Mouse (Mus musculus) NIH3T3 (cell line): ENCODE measurements around the gene Cpne9.
A peak's percentile ranks its signal among the peaks of the same experiment; 100 is the strongest.

Source experiments
- DNase-seq: peaks from one replicate; pipeline ENCODE4 v3.0.0-alpha.2; 2012; ENCODE audit warnings: low read depth

The Cpne9 gene

DNA sequence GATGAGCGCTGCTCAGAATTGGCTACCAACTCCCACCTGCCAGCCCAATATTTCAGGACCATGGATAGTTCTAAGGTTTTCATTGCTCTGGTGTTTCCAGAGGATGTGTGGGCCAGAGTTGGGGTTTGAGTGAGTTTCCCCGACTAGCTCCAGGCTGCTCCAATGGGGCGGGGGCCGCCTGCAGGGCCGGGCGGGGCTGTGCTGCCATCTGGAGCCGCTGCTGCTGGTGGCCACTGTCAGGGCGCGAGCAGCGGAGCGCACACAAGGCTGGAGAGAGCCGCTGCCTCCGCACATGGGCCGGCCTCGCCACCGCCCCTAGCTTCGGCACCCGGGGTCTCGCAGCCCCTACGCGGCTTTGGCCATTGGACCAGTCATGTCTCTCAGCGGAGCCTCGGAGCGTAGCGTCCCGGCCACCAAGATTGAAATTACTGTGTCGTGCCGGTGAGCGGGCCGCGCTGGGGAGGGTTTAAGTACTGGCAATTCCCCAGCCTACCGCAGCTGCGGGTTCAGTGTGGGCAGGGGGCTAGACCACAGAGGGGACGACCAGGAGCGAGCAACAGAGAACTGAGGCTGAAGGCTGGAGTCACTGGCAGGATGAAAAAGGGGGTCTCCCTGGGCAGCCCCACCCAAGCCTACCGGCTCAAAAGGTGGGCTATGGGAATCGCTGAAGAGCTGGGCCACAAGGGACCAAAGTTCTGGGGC, at the start of gene Cpne9:
TSS of gene Cpne9 (plus strand) at position 207 of the 702 bp plus-strand sequence.
- DNase-seq = peak; percentile 59

DNA sequence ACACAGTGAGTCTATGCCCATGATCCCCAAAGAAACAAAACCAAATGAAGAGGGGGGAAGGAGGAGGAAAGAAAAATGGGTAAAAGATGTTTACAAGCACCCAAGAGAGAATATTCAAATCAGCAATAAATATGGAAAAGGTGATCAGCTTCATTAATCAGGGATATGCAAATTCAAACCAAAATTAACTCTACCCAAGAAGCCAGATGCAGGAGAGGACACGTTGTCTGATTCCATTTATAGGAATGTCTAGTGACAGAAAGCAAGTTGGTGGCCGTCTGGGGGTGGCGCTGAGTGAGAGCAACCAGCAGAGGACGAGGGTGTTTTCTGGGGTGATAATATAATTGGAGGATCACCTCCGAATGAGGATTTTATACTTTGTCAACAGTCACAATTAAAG, 47.0 kb upstream of the Cpne9 start:
- no peak for DNase-seq

DNA sequence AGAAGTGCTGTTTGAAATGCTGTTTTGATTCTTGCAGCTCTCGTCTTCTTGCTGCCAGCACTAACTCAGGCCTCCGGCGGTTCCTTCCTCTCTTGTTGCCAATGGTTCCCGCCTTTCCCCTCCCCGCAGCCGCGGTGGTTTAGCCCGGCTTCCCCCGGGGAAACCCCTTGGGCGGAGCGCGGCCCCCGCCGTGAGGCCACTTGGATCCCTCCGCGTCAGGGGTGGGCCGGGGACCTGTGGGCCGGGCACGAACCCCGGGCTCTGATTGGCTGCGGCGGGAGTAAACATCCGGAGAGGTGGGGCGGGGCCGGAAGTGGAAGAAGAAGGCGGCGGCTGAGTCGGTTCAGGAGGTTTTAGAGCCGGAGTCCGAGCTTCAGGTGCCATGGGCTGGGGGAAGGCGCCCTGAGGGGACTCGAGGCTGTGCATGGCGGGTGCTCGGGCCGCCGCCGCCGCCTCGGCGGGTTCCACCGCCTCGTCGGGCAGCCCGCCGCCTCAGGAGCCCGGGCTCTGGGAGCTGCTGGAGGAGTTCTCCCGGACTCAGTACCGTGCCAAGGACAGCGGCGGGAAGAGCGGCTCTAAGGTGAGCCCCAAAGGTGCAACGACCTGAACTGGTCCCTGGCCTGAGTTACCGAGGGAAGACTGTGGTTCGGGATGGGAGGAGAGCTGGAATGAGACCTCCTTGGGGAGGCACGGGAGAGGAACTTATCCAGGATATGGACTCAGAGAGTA, 44.4 kb upstream of the Cpne9 start, which contains the start of gene Mtmr14:
TSS of gene Mtmr14 (plus strand) at position 302 of the 729 bp plus-strand sequence.
- DNase-seq = peak; percentile 100

DNA sequence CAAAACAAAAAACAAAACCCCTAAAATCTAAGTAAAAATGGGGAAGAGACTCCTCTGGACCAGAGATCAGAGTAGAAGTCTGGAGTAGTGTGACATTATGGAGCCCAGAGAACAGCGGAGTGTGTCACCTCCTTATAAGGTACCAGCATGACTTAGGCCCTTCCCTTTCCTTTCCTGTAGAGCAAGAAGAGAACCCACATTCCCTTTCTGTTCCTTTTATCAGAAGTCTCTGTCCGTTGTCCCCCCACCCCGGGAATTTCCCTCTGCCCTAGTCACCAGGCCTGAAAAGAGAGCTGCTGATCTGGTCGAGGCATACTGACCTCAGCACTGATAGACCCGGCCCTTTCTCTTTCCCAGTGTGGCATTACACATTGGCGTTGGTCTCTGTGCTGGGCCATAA, 43.7 kb upstream of the Cpne9 start:
- DNase-seq = peak; percentile 11

DNA sequence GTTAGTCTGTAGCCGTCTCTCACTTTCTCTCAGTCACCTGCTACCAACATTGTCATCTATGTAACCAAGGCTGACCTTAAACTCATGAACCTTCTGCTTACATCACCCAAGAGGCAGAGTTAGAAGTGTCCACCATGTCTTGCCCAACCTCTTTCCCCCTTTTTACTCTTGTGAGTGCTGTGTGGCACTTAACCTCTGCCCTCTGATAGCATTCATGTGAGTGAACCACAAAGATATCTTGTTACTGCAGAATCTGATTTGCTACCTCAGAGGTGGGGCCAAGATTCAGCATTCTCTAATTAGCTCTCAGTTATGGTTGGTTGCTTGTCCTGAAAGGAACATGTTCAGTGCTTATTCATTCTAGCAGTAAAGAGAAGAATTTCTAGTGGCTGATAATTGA, 39.4 kb upstream of the Cpne9 start:
- no peak for DNase-seq

DNA sequence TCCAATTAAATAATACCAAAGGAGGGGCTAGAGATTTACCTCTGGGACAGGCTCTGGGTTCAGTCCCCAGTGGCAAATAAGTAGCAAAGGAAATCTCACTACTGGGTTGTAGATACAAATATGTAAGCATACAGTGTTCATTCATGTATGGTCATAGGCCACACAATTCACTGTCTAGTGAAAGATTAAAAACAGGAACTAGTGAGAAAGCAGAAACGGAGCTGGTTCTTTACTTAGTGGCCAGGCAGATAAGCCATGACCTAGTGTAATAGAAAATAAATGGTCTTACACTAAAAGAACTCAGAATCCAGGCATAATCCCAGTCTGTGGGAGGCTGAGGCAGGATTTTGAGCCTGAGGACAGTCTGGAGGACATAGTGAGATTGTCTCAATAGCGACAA, 36.5 kb upstream of the Cpne9 start:
- DNase-seq = no peak

DNA sequence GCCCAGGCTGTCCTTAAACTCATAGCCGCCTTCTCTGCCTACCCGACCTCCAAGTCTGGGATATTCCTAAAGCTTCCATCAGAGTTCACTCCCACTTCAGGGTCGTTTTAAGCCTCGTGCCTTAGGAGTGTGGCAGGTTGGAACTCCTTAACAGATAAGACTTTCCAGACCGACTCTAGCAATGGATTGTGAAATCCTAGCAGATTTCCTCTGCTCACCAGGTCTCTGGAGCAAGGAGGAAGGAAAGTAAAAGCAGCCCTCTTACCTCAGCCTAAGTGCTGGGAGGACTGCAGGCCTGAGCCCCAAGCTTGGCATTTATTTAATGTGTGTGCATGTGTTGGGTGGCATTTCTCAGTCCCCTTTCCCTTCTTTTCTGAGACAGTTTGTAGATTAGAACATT, 31.3 kb upstream of the Cpne9 start:
- no peak for DNase-seq

DNA sequence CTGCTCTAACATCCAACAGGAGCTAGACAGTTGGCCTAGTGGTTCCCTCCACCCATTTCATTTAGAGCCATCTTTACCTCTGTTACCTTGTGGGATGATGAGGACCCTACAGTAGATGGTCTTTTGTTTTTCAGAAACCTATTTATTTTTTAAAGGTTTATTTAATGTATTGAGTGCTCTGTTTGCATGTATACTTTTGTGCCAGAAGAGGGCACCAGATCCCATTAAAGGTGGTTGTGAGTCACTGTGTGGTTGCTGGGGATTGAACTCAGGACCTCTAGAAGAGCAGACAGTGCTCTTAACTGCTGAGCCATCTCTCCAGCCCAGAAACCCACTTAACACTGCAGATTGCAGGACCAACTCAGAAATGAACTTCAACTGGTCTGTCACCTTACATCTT, 30.2 kb upstream of the Cpne9 start:
- peak; percentile 33 for DNase-seq

DNA sequence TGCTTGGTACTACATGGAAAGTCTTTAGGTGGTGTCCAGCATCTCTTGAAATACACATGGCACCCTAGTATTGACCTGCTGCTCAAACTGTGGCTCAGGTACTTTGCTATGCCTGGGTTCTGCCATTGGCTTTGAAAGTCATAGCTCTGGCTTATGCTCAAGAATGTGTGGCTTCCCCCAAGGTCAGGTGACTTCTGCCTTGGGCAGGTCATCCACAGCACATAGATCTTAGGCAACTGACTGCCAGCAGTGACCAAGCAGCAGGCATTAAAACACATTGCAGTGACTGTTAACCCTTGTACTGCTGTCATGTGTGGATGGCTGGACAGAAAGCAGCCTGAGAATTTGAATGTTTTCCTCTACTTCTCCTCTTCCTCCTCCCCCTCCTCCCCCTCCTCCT, 27.2 kb upstream of the Cpne9 start:
- no peak for DNase-seq

DNA sequence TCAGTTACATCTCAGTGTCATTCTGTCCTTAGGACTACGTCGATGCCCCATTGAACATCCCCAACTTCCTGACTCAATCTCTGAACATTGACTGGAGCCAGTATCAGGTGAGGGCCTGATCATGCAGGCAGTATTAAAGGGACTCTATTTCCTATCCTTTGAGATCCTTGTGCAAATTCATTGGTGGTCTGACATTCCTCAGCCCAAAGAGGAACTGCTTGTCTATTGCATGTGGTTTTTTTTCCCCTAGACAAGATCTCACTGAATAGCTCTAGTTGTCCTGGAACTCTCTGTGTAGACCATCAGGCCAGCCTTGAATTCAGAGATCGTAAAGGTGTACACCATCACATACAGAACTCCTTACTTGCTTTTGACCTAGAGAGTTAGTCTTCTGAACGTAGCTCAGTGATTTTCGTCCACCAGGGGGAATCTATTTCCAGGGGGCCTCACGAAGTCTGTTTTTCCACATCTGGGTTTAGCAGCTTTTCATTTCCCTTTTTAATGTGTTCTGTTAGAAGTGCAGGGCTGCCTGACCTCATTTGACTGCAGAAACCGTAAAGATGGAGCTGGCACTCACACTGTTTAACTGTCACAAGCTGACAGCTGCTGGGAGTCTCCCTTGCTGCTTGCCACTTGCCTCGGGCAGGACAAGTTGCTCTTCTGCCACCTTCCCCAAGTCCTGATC, 20.8 kb upstream of the Cpne9 start:
- DNase-seq = no peak

DNA sequence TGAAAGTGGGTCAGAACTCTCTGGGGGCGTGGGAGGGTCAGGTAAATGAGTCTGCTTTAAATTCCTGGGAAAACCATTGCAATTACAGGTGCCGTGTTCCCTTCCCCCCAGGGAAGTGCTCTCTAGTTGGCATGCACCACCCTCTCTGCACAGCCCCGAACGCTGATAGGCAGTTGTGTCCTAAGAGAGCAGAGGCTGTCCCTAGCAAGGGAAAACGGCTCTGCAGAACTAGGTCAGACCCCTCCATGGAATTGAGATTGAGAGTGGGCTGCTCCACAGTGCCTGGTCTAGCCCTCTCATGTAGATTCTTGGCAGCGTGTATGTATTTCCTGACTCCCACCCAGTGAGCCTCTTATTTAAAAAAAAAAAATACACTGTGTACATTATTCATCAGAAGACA, 18.6 kb upstream of the Cpne9 start:
- no peak for DNase-seq

DNA sequence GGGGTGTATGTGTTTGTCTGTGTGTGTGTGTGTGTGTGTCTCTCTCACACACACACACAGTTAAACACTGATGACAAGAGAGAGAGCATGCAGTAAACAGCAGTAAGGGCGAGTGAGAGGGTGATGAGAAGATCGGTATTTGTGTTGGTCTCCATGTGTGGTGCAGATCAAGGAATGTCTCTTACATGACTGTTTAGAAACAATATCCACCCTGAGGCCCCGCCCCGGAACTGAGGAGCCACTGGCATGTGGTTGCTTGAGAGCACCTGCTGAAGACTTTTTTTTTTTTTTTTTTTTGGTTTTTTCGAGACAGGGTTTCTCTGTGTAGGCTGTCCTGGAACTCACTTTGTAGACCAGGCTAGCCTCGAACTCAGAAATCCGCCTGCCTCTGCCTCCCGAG, 17.7 kb upstream of the Cpne9 start:
- no peak for DNase-seq

DNA sequence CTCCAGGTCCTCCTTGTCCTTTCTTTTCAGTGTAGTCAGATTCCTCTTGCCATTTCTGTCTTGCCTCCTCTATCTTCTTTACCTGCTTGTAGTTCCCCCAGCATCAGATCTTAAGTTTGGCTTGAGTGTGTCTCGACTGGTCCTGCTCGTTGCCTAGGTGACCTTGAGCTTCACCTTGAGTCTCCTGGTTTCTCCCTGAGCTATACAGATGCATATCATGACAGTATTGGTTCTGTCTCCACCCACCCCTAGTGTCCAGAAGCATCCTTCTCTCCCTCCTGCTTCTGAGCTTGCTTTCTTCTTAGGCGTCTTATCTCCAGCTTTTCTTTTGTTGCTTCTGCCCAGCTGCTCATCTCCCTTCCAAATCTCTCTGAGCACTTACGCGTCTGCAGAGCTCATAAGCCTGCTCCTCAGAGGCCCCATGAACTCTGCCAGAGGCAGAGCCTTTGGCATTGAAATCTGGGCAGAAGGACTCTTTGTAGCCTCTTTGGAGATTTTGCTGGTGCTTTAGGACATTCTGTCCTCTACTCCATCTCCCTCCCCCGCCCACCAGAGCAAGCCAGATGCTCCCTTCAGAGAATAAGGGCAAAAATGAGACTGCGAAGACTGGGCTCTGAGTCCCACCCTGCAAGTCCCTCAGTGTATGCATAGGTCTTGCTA, 15.0 kb upstream of the Cpne9 start:
- DNase-seq = no peak

DNA sequence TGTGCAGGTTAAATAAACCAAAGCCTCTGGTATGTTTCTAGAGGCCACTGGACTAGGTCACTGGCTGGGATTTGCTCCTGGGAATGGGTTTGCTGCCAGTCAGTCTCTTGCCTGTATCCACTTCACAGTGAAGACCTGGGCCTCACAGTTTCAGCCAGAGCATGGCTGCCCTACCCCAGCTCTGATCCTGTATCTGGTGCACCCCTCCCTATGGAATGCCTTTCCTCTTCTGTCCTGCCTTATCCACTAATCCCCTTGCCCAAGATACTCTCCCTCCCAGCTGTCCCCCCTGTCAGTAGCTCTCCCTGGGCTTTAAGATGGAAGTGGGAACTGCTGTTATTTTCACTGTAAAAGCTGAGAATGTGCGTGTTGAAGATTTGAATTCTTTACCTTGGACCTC, 14.1 kb upstream of the Cpne9 start:
- no peak for DNase-seq

DNA sequence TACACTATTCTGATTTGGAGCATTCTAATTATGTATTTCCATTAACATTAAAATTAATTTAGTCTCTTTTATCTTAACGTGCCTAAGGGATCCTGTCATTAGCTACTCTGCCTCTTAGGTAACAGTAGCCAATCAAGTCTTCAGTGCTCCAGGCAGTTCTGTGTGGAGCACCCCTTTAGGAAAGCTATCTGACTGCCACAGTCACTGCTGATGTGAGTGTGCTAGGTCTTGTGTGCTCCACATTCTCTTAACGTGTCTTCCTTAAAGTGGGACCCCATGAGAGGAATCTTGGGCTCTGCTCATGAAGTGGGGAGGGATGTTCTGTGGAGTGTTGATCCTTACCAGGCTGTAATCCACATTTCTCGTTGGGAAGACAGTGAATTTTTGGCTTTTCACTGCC, 9.7 kb upstream of the Cpne9 start:
- no peak for DNase-seq

DNA sequence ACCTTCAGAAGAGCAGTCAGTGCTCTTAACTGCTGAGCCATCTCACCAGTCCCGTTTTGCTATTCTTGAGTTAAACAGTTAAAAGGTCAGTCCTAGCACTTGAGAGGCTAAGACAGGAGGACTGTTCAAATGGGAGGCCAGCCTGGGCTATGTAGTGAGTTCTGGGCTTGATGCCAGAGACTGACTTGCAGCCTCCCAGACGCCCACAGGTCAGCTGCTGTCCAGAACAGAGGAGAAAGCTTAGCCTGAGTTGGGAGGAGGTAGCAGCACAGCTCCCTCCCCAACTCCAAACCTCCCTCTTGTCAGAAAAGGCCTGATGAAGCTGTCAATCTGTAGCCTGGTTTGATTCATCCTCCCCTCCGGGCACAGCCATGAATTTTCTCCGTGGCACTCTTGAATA, 5.3 kb upstream of the Cpne9 start:
- peak; percentile 73 for DNase-seq

DNA sequence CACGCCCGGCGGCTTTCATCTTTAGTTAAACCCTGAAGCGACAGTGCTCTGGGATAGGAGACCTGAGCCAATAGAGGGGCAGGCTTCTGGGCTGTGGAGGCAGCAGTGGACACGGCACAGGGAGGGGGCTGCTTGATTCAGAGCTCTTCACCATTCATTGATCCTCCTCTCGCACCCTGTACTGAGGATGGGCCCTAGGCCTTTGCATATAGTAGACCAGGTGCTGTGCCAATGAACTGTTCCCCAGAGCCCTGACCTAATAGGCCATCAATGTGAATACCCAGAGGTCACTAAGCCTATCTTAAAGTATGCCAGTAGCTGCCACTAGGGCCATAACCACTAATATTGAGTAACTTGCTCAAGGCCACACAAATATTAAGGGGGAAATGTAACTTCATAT, 431 bp upstream of the Cpne9 start:
- DNase-seq = no peak

DNA sequence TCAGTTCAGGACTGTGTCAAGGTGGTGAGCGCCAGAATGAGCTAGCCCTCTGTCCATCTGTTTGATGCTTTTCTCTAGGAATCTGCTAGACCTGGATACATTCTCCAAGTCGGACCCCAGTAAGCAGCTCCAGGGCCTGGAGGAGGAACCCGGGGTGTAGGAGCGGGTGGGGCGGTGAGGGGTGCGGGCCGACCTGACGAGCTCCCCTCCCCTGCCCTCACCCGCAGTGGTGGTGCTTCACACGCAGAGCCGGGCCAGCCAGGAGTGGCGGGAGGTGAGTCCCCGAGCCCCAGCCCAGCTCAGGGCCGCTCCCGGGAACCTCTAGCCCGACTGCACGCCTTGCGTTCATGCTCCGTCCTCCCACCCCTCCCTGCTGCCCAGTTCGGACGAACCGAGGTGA, 862 bp downstream of the Cpne9 start:
- no peak for DNase-seq

DNA sequence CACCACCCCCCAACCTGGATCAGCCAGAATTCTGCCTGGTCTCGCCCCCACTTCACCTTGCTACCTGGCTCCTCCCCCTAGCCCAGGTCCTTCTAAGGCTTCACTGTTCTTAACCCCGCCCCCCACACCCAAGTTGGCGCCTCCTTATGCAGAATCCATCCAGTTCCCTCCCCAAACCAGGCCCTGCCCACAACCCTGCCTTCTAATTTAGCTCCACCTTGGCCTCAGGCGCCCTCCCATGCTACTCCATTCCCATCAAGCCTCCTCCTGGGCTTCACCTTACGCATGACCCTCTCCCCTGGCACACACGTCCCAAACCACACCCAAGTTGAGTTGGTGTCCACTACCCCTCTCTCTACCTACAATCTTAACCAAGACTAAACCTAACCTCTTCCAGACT, 1.4 kb downstream of the Cpne9 start:
- no peak for DNase-seq

DNA sequence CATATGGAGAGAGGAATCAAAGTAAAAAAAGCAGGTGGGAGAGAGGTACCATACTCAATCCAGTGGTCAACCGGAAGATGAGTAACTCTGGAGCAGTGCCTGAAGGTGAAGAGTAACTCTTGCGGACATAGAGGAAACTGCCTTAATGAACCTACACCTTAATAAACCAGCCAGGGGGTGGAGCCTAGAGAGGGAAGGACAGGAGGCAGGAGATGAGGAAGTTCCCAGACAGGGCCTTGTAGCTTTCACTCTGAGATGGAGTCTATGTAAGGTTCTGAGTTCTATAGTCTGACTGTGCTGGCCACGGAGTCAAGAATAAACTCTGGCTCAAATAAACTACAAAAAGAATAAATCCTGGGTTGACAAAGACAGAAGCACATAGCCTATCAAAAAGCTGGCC, 2.8 kb downstream of the Cpne9 start:
- no peak for DNase-seq

DNA sequence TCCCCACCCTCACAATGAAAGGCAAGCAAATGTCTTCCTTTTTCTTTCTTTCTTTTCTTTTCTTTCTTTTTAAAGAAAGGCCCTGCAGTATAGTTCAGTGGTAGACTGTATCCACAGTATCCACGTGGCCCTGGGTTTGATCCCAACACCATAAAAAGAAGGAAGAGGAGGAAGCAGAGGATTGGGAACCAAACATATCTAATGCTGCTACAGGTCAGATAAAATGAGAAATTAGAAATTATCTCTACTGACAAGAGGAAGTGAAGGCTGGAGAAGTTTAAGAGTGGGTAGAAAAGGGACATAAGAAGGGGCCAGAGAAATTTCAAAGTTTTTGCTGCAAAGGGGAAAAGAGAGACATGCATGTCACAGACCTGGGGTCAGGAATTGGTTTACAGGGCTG, 4.2 kb downstream of the Cpne9 start:
- DNase-seq = no peak

DNA sequence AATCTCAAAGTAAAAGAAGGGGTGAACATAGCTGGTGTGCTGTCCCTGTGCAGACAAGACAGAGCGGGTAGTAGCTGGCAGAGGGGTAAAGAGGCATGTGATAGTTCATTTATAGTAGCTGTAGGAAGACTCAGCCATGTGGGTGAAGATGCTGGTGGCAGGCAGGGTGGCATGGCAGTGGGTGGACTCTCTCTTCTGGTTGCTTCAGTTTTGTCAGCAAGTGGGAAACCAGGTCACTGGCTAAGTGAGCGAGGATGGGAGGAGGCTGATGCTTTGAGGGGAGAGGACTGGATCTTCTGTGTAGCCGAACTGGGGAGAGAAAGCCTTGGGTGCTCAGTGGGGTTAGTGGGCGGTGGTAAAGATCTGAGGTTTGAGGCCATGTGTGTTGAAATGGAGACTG, 5.1 kb downstream of the Cpne9 start:
- no peak for DNase-seq

DNA sequence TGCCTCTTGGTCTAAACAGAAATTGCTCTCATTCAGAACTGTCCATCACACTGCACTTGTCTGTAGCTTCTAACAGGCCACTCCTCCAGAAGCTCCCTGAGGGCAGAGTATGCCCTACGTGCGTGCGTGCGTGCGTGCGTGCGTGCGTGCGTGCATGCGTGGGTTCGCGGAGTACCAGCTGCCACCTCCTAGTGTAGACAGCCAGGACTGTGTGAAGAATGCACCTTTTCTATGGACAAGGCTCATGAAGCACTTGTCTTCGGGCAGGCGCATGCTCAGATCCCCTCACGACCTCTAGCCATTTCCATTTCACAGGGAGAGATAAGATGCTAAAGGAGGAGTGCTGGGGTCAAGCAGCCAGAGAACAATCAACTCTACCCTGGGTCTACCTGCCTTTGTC, 7.2 kb downstream of the Cpne9 start:
- DNase-seq = no peak
